Mouse (Mus musculus) lung, adult 2 months (tissue): ENCODE data around the gene Hs6st3.

Experiments used
- CTCF ChIP-seq: fragments of 200-500 bp; IDR thresholded peaks from 2 replicates; pipeline ENCODE4 v1.5.1; 2011; ENCODE audit warnings: mild to moderate bottlenecking, low read length, control low read depth; ENCODE audit not compliant: insufficient read depth
- POLR2A ChIP-seq: fragments of 200-500 bp; IDR thresholded peaks from 2 replicates; pipeline ENCODE4 v1.6.1; 2011; ENCODE audit warnings: low read depth, mild to moderate bottlenecking, control low read depth, low read length, borderline replicate concordance; ENCODE audit errors: extremely low read depth

- TF ChIP-seq CTCF (no peak), POLR2A (no peak)
Measured at GRCm38 (mm10) chr14:119797172-119797850, 659.2 kb downstream of the Hs6st3 start.
